Comparison of ENCODE assay signal across 29 mouse cellular contexts in the genomic region with DNA sequence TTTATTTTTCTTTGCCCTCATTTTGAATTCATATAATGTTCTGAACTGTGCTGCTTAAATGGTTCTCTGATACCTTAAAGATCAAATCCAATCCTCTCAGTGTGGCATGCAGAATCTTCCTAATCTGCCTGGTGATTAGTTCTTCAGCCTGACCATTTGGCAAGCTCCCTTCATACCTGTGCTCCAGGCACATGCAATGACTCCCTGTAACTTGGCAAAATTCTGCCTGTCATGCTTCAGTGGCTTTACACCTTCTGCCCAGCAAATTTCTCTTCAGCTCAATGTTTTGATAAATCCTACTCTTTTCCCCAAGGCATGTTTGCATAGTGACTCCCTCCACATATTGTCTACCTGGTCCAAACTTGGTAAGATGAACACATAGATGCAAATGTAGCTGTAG.
"Had no signal": no experiment of that assay in that cellular context is flagged by ENCODE, and none has a peak within 500 bp of the region (broad histone marks: within the 10 kb centered on the region; RNA-seq: fewer than 3 reads in every experiment).

No protein-coding gene starts in this region.

- DNase-seq: left cerebral cortex, postnatal 4 days; liver; liver, embryonic 13.5 days; liver, postnatal 0 days; lung, adult 18-20 months; lung, adult 2 months; lung, embryonic 14.5 days; lung, postnatal 10 days; lung, postnatal 14 days; lung, postnatal 36 days; lung, postnatal 4 days; midbrain, embryonic 14.5 days had no signal

- H3K4me1 ChIP-seq: limb, embryonic 10.5 days; limb, embryonic 12.5 days; limb, embryonic 13.5 days; limb, embryonic 15.5 days; liver, embryonic 12.5 days; liver, embryonic 13.5 days; liver, embryonic 15.5 days; lung, embryonic 15.5 days; megakaryocyte, embryonic 14.5 days; midbrain, embryonic 10.5 days; midbrain, embryonic 12.5 days; midbrain, embryonic 13.5 days; midbrain, embryonic 15.5 days; neural tube, embryonic 12.5 days; neural tube, embryonic 13.5 days had no signal

- H3K27me3 ChIP-seq: limb, embryonic 12.5 days; limb, embryonic 13.5 days; limb, embryonic 15.5 days; liver, embryonic 12.5 days; liver, embryonic 13.5 days; liver, embryonic 15.5 days; lung, embryonic 15.5 days; megakaryocyte, embryonic 14.5 days; midbrain, embryonic 12.5 days; midbrain, embryonic 13.5 days; midbrain, embryonic 15.5 days; neural tube, embryonic 12.5 days; neural tube, embryonic 13.5 days had no signal

- H3K4me3 ChIP-seq: limb, embryonic 10.5 days; limb, embryonic 12.5 days; limb, embryonic 13.5 days; limb, embryonic 15.5 days; liver, embryonic 12.5 days; liver, embryonic 13.5 days; liver, embryonic 15.5 days; lung, embryonic 15.5 days; megakaryocyte, embryonic 14.5 days; midbrain, embryonic 10.5 days; midbrain, embryonic 12.5 days; midbrain, embryonic 13.5 days; midbrain, embryonic 15.5 days; myocyte; neural tube, embryonic 12.5 days; neural tube, embryonic 13.5 days had no signal

- H3K27ac ChIP-seq: limb, embryonic 10.5 days; limb, embryonic 12.5 days; limb, embryonic 13.5 days; limb, embryonic 15.5 days; liver, embryonic 12.5 days; liver, embryonic 13.5 days; liver, embryonic 14.5 days; liver, embryonic 15.5 days; lung, embryonic 15.5 days; macrophage; midbrain, embryonic 10.5 days; midbrain, embryonic 12.5 days; midbrain, embryonic 13.5 days; midbrain, embryonic 15.5 days; neural tube, embryonic 12.5 days; neural tube, embryonic 13.5 days had no signal

- H3K36me3 ChIP-seq: limb, embryonic 10.5 days; limb, embryonic 12.5 days; limb, embryonic 13.5 days; limb, embryonic 15.5 days; liver, embryonic 12.5 days; liver, embryonic 13.5 days; liver, embryonic 15.5 days; lung, embryonic 15.5 days; midbrain, embryonic 10.5 days; midbrain, embryonic 12.5 days; midbrain, embryonic 13.5 days; midbrain, embryonic 15.5 days; neural tube, embryonic 12.5 days; neural tube, embryonic 13.5 days had no signal
